Mouse (Mus musculus): Measurements from ENCODE around the gene Cds1. TPM values are rescaled to one million over a fixed set of nuclear protein-coding genes. Genes with fewer than 3 reads are reported as not detected.

The Cds1 gene
- 65.9 TPM for polyA plus RNA-seq (2014; fragmentation: Illumina TruSeq; extraction: RNeasy Lipid Tissue Mini Kit (QIAGEN cat#74804); ENCODE audit: low read depth, low replicate concordance)

DNA sequence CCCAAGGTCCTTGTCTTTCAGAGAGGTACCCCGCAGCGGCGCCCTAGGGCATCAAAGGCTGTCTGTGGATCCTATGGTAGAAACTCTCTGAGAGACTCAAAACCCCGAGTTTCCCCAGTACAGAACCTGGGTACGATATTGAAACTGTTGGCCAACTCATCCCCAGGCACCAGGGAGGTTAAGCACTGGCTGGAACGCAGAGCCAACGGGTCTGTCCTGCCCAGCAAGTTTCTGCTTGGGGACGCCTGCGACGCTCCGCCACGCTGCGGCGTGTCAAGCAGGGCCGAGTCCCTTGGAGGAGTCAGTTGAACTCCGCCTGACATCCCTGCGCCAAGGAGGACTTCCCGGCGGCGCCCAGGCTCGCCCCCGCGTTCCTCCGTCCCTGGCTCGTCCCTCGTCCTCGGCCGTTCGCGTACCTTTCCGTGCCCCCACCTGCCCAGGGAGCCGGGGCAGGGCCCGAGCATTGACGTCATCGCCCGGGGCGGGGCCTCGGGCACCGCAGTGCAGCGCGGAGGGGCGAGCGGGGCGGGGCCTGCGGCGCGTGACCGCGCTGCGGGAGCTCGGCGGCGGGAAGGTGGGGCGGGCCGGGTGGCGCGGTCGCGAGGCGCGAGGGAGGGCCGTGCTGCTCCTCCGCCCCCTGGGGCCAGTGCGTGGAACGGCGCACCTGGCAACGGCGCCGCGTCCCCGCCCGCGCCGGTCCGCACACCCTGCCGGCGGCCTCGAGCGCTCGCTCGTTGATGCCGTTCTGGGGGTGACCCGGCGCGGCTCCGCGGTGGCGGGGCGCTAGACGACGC is at the start of gene Cds1:
Cds1 (plus strand) TSS at position 577 of the 794 bp plus-strand sequence.

Other genes starting within 250 kb of the Cds1 start
- gene Nkx6-1, start 100.1 kb upstream of the Cds1 start, polyA plus RNA-seq (2014; fragmentation: Illumina TruSeq; extraction: RNeasy Lipid Tissue Mini Kit (QIAGEN cat#74804); ENCODE audit: low read depth, low replicate concordance) = not detected